Mouse (Mus musculus) liver, embryonic 15.5 days (tissue): ENCODE measurements around the gene Dlg2. TPM values are rescaled to one million over a fixed set of nuclear protein-coding genes. Genes with fewer than 3 reads are reported as not detected.

ENCODE experiments used
- ATAC-seq: fragments of 200-750 bp; cut with Nextera tagmentation; 2 replicates; pipeline ENCODE4 v1.8.0; 2017; ENCODE audit warnings: moderate number of reproducible peaks, mild to moderate bottlenecking, moderate library complexity; ENCODE audit not compliant: insufficient read depth
- H3K27ac ChIP-seq: fragments of 300-500 bp; sonication (generic); replicated peaks from 2 replicates; pipeline ENCODE4 v1.5.1; 2015; ENCODE audit warnings: mild to moderate bottlenecking, inconsistent platforms
- H3K27me3 ChIP-seq: fragments of 300-500 bp; sonication (generic); 2 replicates; pipeline ENCODE4 v1.6.1; 2015; ENCODE audit warnings: mild to moderate bottlenecking, inconsistent platforms
- H3K36me3 ChIP-seq: fragments of 300-500 bp; sonication (generic); replicated peaks from 2 replicates; pipeline ENCODE4 v1.6.1; 2015; ENCODE audit warnings: moderate library complexity, mild to moderate bottlenecking, inconsistent platforms
- H3K4me1 ChIP-seq: fragments of 300-500 bp; sonication (generic); replicated peaks from 2 replicates; pipeline ENCODE4 v1.6.1; 2015; ENCODE audit warnings: inconsistent platforms
- H3K4me2 ChIP-seq: fragments of 300-500 bp; sonication (generic); 2 replicates; pipeline ENCODE4 v1.6.1; 2015; ENCODE audit warnings: moderate library complexity, mild to moderate bottlenecking, inconsistent platforms
- H3K4me3 ChIP-seq: fragments of 300-500 bp; sonication (generic); replicated peaks from 2 replicates; pipeline ENCODE4 v1.5.1; 2015; ENCODE audit warnings: mild to moderate bottlenecking, inconsistent platforms
- H3K9ac ChIP-seq: fragments of 300-500 bp; sonication (generic); 2 replicates; pipeline ENCODE4 v1.6.1; 2015; ENCODE audit warnings: moderate library complexity, mild to moderate bottlenecking, inconsistent platforms
- H3K9me3 ChIP-seq: fragments of 300-500 bp; sonication (generic); replicated peaks from 2 replicates; pipeline ENCODE4 v1.6.1; 2016; ENCODE audit warnings: inconsistent platforms
- WGBS: fragments of 180-500 bp; shearing (Covaris S2); methylation state at CpG from one replicate; pipeline ENCODE4 v1.1.7; 2015; ENCODE audit warnings: mixed read lengths; ENCODE audit not compliant: insufficient replicate concordance; 5-methylcytosine and 5-hydroxymethylcytosine counted together
- polyA plus RNA-seq: library from polyadenylated mRNA; unstranded; fragments of >200 nt; fragmentation: Nextera tagmentation; extraction: Ambion mirVana; gene quantifications from 2 replicates; pipeline ENCODE4 v1.2.1, GENCODE M21; 2015

Gene Dlg2
- polyA plus RNA-seq, 1 experiment from 2014 or later, result 0.60 TPM

- H3K4me2 ChIP-seq, result no peak overlapping the region
- no peaks in the 10 kb centered on the region for H3K4me1 ChIP-seq
- no peaks in the 10 kb centered on the region for H3K9me3 ChIP-seq
- H3K4me3 ChIP-seq, result no peak overlapping the region
- 57% methylated on average over 3 of the region's 3 CpGs for WGBS
- no peak for ATAC-seq
- H3K9ac ChIP-seq, result no peak overlapping the region
- no peak overlapping the region for H3K27ac ChIP-seq
- no peaks in the 10 kb centered on the region for H3K36me3 ChIP-seq
- no peaks in the 10 kb centered on the region for H3K27me3 ChIP-seq
Measured at GRCm38 (mm10) chr7:91098521-91098920, 622.0 kb downstream of the Dlg2 start.

GRCm38 (mm10) chr7:91109575-91109974, 633.1 kb downstream of the Dlg2 start:
- Histone ChIP-seq H3K36me3 (no peaks in the 10 kb centered on the region), H3K27me3 (no peaks in the 10 kb centered on the region), H3K27ac (no peak overlapping the region), H3K9ac (no peak overlapping the region), H3K4me1 (no peaks in the 10 kb centered on the region), H3K4me2 (no peak overlapping the region), H3K4me3 (no peak overlapping the region), H3K9me3 (no peaks in the 10 kb centered on the region)
- WGBS, result 32% methylated on average over 3 of the region's 3 CpGs
- ATAC-seq, result no peak

- ATAC-seq, result no peak
- Histone ChIP-seq H3K36me3 (no peaks in the 10 kb centered on the region), H3K4me3 (no peak overlapping the region), H3K4me2 (no peak overlapping the region), H3K27me3 (no peaks in the 10 kb centered on the region), H3K4me1 (no peaks in the 10 kb centered on the region), H3K9me3 (no peaks in the 10 kb centered on the region), H3K9ac (no peak overlapping the region), H3K27ac (no peak overlapping the region)
- 42% methylated on average over 4 of the region's 4 CpGs for WGBS
Measured at GRCm38 (mm10) chr7:91132128-91132527, 655.7 kb downstream of the Dlg2 start.

GRCm38 (mm10) chr7:91154096-91154495, 677.6 kb downstream of the Dlg2 start:
- Histone ChIP-seq H3K4me1 (no peaks in the 10 kb centered on the region), H3K27me3 (no peaks in the 10 kb centered on the region), H3K4me2 (no peak overlapping the region), H3K27ac (no peak overlapping the region), H3K9me3 (no peaks in the 10 kb centered on the region), H3K4me3 (no peak overlapping the region), H3K36me3 (no peaks in the 10 kb centered on the region), H3K9ac (no peak overlapping the region)
- ATAC-seq, result no peak
- WGBS, result 52% methylated on average over 1 of the region's 1 CpGs

GRCm38 (mm10) chr7:91159144-91159543, 682.7 kb downstream of the Dlg2 start:
- no peak overlapping the region for H3K27ac ChIP-seq
- H3K36me3 ChIP-seq, result no peaks in the 10 kb centered on the region
- no peak for ATAC-seq
- H3K9ac ChIP-seq, result no peak overlapping the region
- no peaks in the 10 kb centered on the region for H3K9me3 ChIP-seq
- no peak overlapping the region for H3K4me2 ChIP-seq
- H3K4me1 ChIP-seq, result no peaks in the 10 kb centered on the region
- H3K4me3 ChIP-seq, result no peak overlapping the region
- 65% methylated on average over 5 of the region's 5 CpGs for WGBS
- H3K27me3 ChIP-seq, result no peaks in the 10 kb centered on the region

GRCm38 (mm10) chr7:91161643-91162175, 685.2 kb downstream of the Dlg2 start:
- 43% methylated on average over 2 of the region's 2 CpGs for WGBS
- Histone ChIP-seq H3K9me3 (no peaks in the 10 kb centered on the region), H3K4me2 (no peak overlapping the region)

GRCm38 (mm10) chr7:91173560-91173959, 697.1 kb downstream of the Dlg2 start:
- no peak overlapping the region for H3K4me3 ChIP-seq
- no peaks in the 10 kb centered on the region for H3K9me3 ChIP-seq
- no peaks in the 10 kb centered on the region for H3K36me3 ChIP-seq
- no peaks in the 10 kb centered on the region for H3K27me3 ChIP-seq
- no peak overlapping the region for H3K9ac ChIP-seq
- no peak for ATAC-seq
- no peak overlapping the region for H3K27ac ChIP-seq
- H3K4me2 ChIP-seq, result no peak overlapping the region
- H3K4me1 ChIP-seq, result no peaks in the 10 kb centered on the region
- WGBS, result 68% methylated on average over 2 of the region's 2 CpGs

More at GRCm38 (mm10) chr7:91161643-91162175, 685.2 kb downstream of the Dlg2 start:
- Histone ChIP-seq H3K9ac (no peak overlapping the region), H3K36me3 (no peaks in the 10 kb centered on the region), H3K4me1 (no peaks in the 10 kb centered on the region), H3K4me3 (no peak overlapping the region), H3K27me3 (no peaks in the 10 kb centered on the region), H3K27ac (no peak overlapping the region)
- ATAC-seq, result no peak

- 71% methylated on average over 2 of the region's 2 CpGs for WGBS
- ATAC-seq, result no peak
- no peak overlapping the region for H3K4me3 ChIP-seq
Measured at GRCm38 (mm10) chr7:91188211-91188610, 711.7 kb downstream of the Dlg2 start.

GRCm38 (mm10) chr7:91199372-91199771, 722.9 kb downstream of the Dlg2 start:
- ATAC-seq, result no peak

More at GRCm38 (mm10) chr7:91188211-91188610, 711.7 kb downstream of the Dlg2 start:
- Histone ChIP-seq H3K27me3 (no peaks in the 10 kb centered on the region), H3K9ac (no peak overlapping the region), H3K4me1 (no peaks in the 10 kb centered on the region), H3K9me3 (no peaks in the 10 kb centered on the region), H3K27ac (no peak overlapping the region), H3K4me2 (no peak overlapping the region), H3K36me3 (no peaks in the 10 kb centered on the region)

GRCm38 (mm10) chr7:91208083-91208852, 731.8 kb downstream of the Dlg2 start:
- WGBS, result 58% methylated on average over 5 of the region's 5 CpGs

More at GRCm38 (mm10) chr7:91199372-91199771, 722.9 kb downstream of the Dlg2 start:
- H3K27me3 ChIP-seq, result no peaks in the 10 kb centered on the region
- H3K9ac ChIP-seq, result no peak overlapping the region
- no peak overlapping the region for H3K27ac ChIP-seq
- no peaks in the 10 kb centered on the region for H3K9me3 ChIP-seq
- 73% methylated on average over 1 of the region's 1 CpGs for WGBS
- H3K4me1 ChIP-seq, result no peaks in the 10 kb centered on the region
- H3K4me2 ChIP-seq, result no peak overlapping the region
- no peaks in the 10 kb centered on the region for H3K36me3 ChIP-seq
- H3K4me3 ChIP-seq, result no peak overlapping the region

GRCm38 (mm10) chr7:91208973-91209372, 732.5 kb downstream of the Dlg2 start:
- Histone ChIP-seq H3K9ac (no peak overlapping the region), H3K36me3 (no peaks in the 10 kb centered on the region), H3K4me3 (no peak overlapping the region), H3K27me3 (no peaks in the 10 kb centered on the region), H3K27ac (no peak overlapping the region), H3K4me1 (no peaks in the 10 kb centered on the region), H3K9me3 (no peaks in the 10 kb centered on the region), H3K4me2 (no peak overlapping the region)
- WGBS, result 55% methylated on average over 6 of the region's 6 CpGs
- ATAC-seq, result no peak

More at GRCm38 (mm10) chr7:91208083-91208852, 731.8 kb downstream of the Dlg2 start:
- Histone ChIP-seq H3K27me3 (no peaks in the 10 kb centered on the region), H3K9me3 (no peaks in the 10 kb centered on the region), H3K36me3 (no peaks in the 10 kb centered on the region), H3K4me2 (no peak overlapping the region), H3K27ac (no peak overlapping the region), H3K4me3 (no peak overlapping the region), H3K4me1 (no peaks in the 10 kb centered on the region), H3K9ac (no peak overlapping the region)
- no peak for ATAC-seq
